Mouse (Mus musculus) midbrain, embryonic 15.5 days (tissue): ENCODE measurements around the gene Shisa8. TPM values are rescaled to one million over a fixed set of nuclear protein-coding genes. Genes with fewer than 3 reads are reported as not detected.

Experiments
- ATAC-seq: fragments of 200-750 bp; cut with Nextera tagmentation; replicated peaks from 2 replicates; pipeline ENCODE4 v1.8.0; 2017; ENCODE audit warnings: moderate TSS enrichment
- H3K27ac ChIP-seq: fragments of 300-500 bp; sonication (generic); 2 replicates; pipeline ENCODE4 v1.5.1; 2015; ENCODE audit warnings: mild to moderate bottlenecking, inconsistent platforms
- H3K27me3 ChIP-seq: fragments of 300-500 bp; sonication (generic); replicated peaks from 2 replicates; pipeline ENCODE4 v1.6.1; 2015; ENCODE audit warnings: inconsistent platforms
- H3K36me3 ChIP-seq: fragments of 300-500 bp; sonication (generic); replicated peaks from 2 replicates; pipeline ENCODE4 v1.6.1; 2015; ENCODE audit warnings: inconsistent platforms
- H3K4me1 ChIP-seq: fragments of 300-500 bp; sonication (generic); 2 replicates; pipeline ENCODE4 v1.6.1; 2015; ENCODE audit warnings: inconsistent platforms
- H3K4me2 ChIP-seq: fragments of 300-500 bp; sonication (generic); 2 replicates; pipeline ENCODE4 v1.6.1; 2015; ENCODE audit warnings: inconsistent platforms, mild to moderate bottlenecking, moderate library complexity
- H3K4me3 ChIP-seq: fragments of 300-500 bp; sonication (generic); 2 replicates; pipeline ENCODE4 v1.5.1; 2015; ENCODE audit warnings: mild to moderate bottlenecking, inconsistent platforms
- H3K9ac ChIP-seq: fragments of 300-500 bp; sonication (generic); 2 replicates; pipeline ENCODE4 v1.6.1; 2015; ENCODE audit warnings: mild to moderate bottlenecking, inconsistent platforms
- H3K9me3 ChIP-seq: fragments of 300-500 bp; sonication (generic); 2 replicates; pipeline ENCODE4 v1.6.1; 2016; ENCODE audit warnings: inconsistent platforms
- WGBS: fragments of 180-500 bp; shearing (Covaris S2); methylation state at CpG from one replicate; pipeline ENCODE4 v1.1.7; 2015; ENCODE audit warnings: mixed read lengths; 5-methylcytosine and 5-hydroxymethylcytosine counted together
- polyA plus RNA-seq: library from polyadenylated mRNA; unstranded; fragments of >200 nt; fragmentation: Nextera tagmentation; extraction: Ambion mirVana; gene quantifications from 2 replicates; pipeline ENCODE4 v1.2.1, GENCODE M21; 2015

Shisa8 gene
- polyA plus RNA-seq, 1 experiment from 2014 or later, result 1.5 TPM

GRCm38 (mm10) chr15:82177743-82178290 is 34.8 kb downstream of the Shisa8 start:
- H3K9me3 ChIP-seq, result no peaks in the 10 kb centered on the region
- no peak overlapping the region for H3K9ac ChIP-seq
- H3K36me3 ChIP-seq, result peaks cover 85% of the 10 kb centered on the region
- no peaks in the 10 kb centered on the region for H3K27me3 ChIP-seq
- ATAC-seq, result no peak
- no peak overlapping the region for H3K4me2 ChIP-seq
- WGBS, result 95% methylated on average over 7 of the region's 7 CpGs
- no peak overlapping the region for H3K27ac ChIP-seq
- no peaks in the 10 kb centered on the region for H3K4me1 ChIP-seq
- H3K4me3 ChIP-seq, result no peak overlapping the region

GRCm38 (mm10) chr15:82175091-82175490 is 37.5 kb downstream of the Shisa8 start:
- WGBS, result 95% methylated on average over 9 of the region's 9 CpGs
- no peak overlapping the region for H3K4me3 ChIP-seq

GRCm38 (mm10) chr15:82172648-82173047 is 40.0 kb downstream of the Shisa8 start:
- H3K27me3 ChIP-seq, result no peaks in the 10 kb centered on the region
- peaks cover 50% of the 10 kb centered on the region for H3K36me3 ChIP-seq
- H3K27ac ChIP-seq, result no peak overlapping the region
- no peak for ATAC-seq
- no peaks in the 10 kb centered on the region for H3K9me3 ChIP-seq
- no peak overlapping the region for H3K9ac ChIP-seq
- 85% methylated on average over 8 of the region's 8 CpGs for WGBS
- H3K4me2 ChIP-seq, result no peak overlapping the region
- peaks cover 4% of the 10 kb centered on the region; the same call in 1 of the 2 replicates for H3K4me1 ChIP-seq
- no peak overlapping the region for H3K4me3 ChIP-seq

More at GRCm38 (mm10) chr15:82175091-82175490, 37.5 kb downstream of the Shisa8 start:
- Histone ChIP-seq H3K9ac (no peak overlapping the region), H3K27ac (no peak overlapping the region), H3K27me3 (no peaks in the 10 kb centered on the region), H3K4me2 (no peak overlapping the region), H3K9me3 (no peaks in the 10 kb centered on the region), H3K36me3 (peaks cover 75% of the 10 kb centered on the region), H3K4me1 (no peaks in the 10 kb centered on the region)
- no peak for ATAC-seq

- Histone ChIP-seq H3K36me3 (peaks cover 36% of the 10 kb centered on the region), H3K27me3 (no peaks in the 10 kb centered on the region), H3K4me2 (no peak overlapping the region), H3K4me3 (no peak overlapping the region), H3K9ac (no peak overlapping the region), H3K9me3 (no peaks in the 10 kb centered on the region), H3K27ac (no peak overlapping the region), H3K4me1 (peaks cover 23% of the 10 kb centered on the region)
- 85% methylated on average over 36 of the region's 36 CpGs for WGBS
- ATAC-seq, result no peak
Observed at GRCm38 (mm10) chr15:82170437-82171377, 41.9 kb downstream of the Shisa8 start.

- Histone ChIP-seq H3K4me2 (no peak overlapping the region), H3K36me3 (peaks cover 26% of the 10 kb centered on the region; the same call in 1 of the 2 replicates), H3K27me3 (no peaks in the 10 kb centered on the region), H3K9me3 (no peaks in the 10 kb centered on the region), H3K27ac (no peak overlapping the region), H3K4me1 (peaks cover 27% of the 10 kb centered on the region), H3K4me3 (no peak overlapping the region), H3K9ac (no peak overlapping the region)
- ATAC-seq, result no peak
- WGBS, result 86% methylated on average over 5 of the region's 5 CpGs
Observed at GRCm38 (mm10) chr15:82169671-82170070, 42.9 kb downstream of the Shisa8 start.

GRCm38 (mm10) chr15:82167201-82168168 is 45.1 kb downstream of the Shisa8 start:
- H3K9ac ChIP-seq, result no peak overlapping the region
- no peak overlapping the region for H3K27ac ChIP-seq
- H3K9me3 ChIP-seq, result no peaks in the 10 kb centered on the region
- H3K4me1 ChIP-seq, result peaks cover 32% of the 10 kb centered on the region
- no peaks in the 10 kb centered on the region for H3K27me3 ChIP-seq
- ATAC-seq, result no peak
- H3K4me3 ChIP-seq, result no peak overlapping the region
- H3K4me2 ChIP-seq, result no peak overlapping the region
- H3K36me3 ChIP-seq, result peaks cover 13% of the 10 kb centered on the region; the same call in 1 of the 2 replicates
- 48% methylated on average over 23 of the region's 23 CpGs for WGBS

- ATAC-seq, result no peak
- H3K9ac ChIP-seq, result no peak overlapping the region
- no peak overlapping the region for H3K4me3 ChIP-seq
- no peaks in the 10 kb centered on the region for H3K27me3 ChIP-seq
- no peaks in the 10 kb centered on the region for H3K9me3 ChIP-seq
- H3K27ac ChIP-seq, result no peak overlapping the region
- H3K4me1 ChIP-seq, result peaks cover 34% of the 10 kb centered on the region
- 32% methylated on average over 22 of the region's 22 CpGs for WGBS
- peaks cover 9% of the 10 kb centered on the region; the same call in 1 of the 2 replicates for H3K36me3 ChIP-seq
- no peak overlapping the region for H3K4me2 ChIP-seq
Observed at GRCm38 (mm10) chr15:82166240-82167100, 46.1 kb downstream of the Shisa8 start.

- ATAC-seq, result no peak
- Histone ChIP-seq H3K4me1 (peaks cover 40% of the 10 kb centered on the region), H3K4me3 (no peak overlapping the region), H3K4me2 (no peak overlapping the region), H3K27me3 (no peaks in the 10 kb centered on the region), H3K27ac (no peak overlapping the region), H3K36me3 (peaks cover 3% of the 10 kb centered on the region; the same call in 1 of the 2 replicates), H3K9ac (no peak overlapping the region), H3K9me3 (no peaks in the 10 kb centered on the region)
- WGBS, result 51% methylated on average over 8 of the region's 8 CpGs
Observed at GRCm38 (mm10) chr15:82165332-82166239, 47.0 kb downstream of the Shisa8 start.

GRCm38 (mm10) chr15:82164496-82164895 is 48.1 kb downstream of the Shisa8 start:
- H3K4me3 ChIP-seq, result no peak overlapping the region
- ATAC-seq, result no peak
- 80% methylated on average over 7 of the region's 7 CpGs for WGBS
- H3K9ac ChIP-seq, result no peak overlapping the region
- H3K4me1 ChIP-seq, result peaks cover 47% of the 10 kb centered on the region
- H3K9me3 ChIP-seq, result no peaks in the 10 kb centered on the region
- no peak overlapping the region for H3K4me2 ChIP-seq
- no peaks in the 10 kb centered on the region for H3K27me3 ChIP-seq
- no peaks in the 10 kb centered on the region for H3K36me3 ChIP-seq
- no peak overlapping the region; the same call in 1 of the 2 replicates for H3K27ac ChIP-seq

GRCm38 (mm10) chr15:82164061-82164399 is 48.6 kb downstream of the Shisa8 start:
- Histone ChIP-seq H3K27me3 (no peaks in the 10 kb centered on the region), H3K4me2 (no peak overlapping the region), H3K36me3 (no peaks in the 10 kb centered on the region), H3K9ac (no peak overlapping the region), H3K9me3 (no peaks in the 10 kb centered on the region), H3K27ac (no peak overlapping the region), H3K4me1 (peaks cover 51% of the 10 kb centered on the region), H3K4me3 (no peak overlapping the region)
- 54% methylated on average over 4 of the region's 4 CpGs for WGBS
- no peak for ATAC-seq
